Mouse (Mus musculus) embryonic facial prominence, embryonic 11.5 days (tissue): ENCODE data around the gene Tcf7l1. TPM values are rescaled to one million over a fixed set of nuclear protein-coding genes. Genes with fewer than 3 reads are reported as not detected.

Source experiments
- ATAC-seq: fragments of 200-750 bp; cut with Nextera tagmentation; replicated peaks from 2 replicates; pipeline ENCODE4 v1.8.0; 2017; ENCODE audit warnings: low read depth; ENCODE audit not compliant: insufficient number of reproducible peaks, low FRiP score, low TSS enrichment
- DNase-seq: peaks from one replicate; pipeline ENCODE4 v3.0.0-alpha.2; 2015; ENCODE audit warnings: low spot score
- H3K27ac ChIP-seq: fragments of 300-500 bp; sonication (generic); replicated peaks from 2 replicates; pipeline ENCODE4 v1.5.1; 2014; ENCODE audit warnings: mild to moderate bottlenecking, low read depth, low read length, control low read depth
- H3K27me3 ChIP-seq: fragments of 300-500 bp; sonication (generic); 2 replicates; pipeline ENCODE4 v1.6.1; 2014; ENCODE audit warnings: mild to moderate bottlenecking, low read length, moderate library complexity, mixed read lengths; ENCODE audit not compliant: control insufficient read depth, insufficient read depth
- H3K36me3 ChIP-seq: fragments of 300-500 bp; sonication (generic); replicated peaks from 2 replicates; pipeline ENCODE4 v1.6.1; 2014; ENCODE audit warnings: low read depth, mild to moderate bottlenecking, low read length, moderate library complexity, mixed read lengths; ENCODE audit not compliant: control insufficient read depth, insufficient read depth
- H3K4me1 ChIP-seq: fragments of 300-500 bp; sonication (generic); 2 replicates; pipeline ENCODE4 v1.6.1; 2014; ENCODE audit warnings: low read length, mixed read lengths; ENCODE audit not compliant: control insufficient read depth, insufficient read depth
- H3K4me2 ChIP-seq: fragments of 300-500 bp; sonication (generic); 2 replicates; pipeline ENCODE4 v1.6.1; 2014; ENCODE audit warnings: low read depth, mild to moderate bottlenecking, control low read depth, low read length, moderate library complexity
- H3K4me3 ChIP-seq: fragments of 300-500 bp; sonication (generic); 2 replicates; pipeline ENCODE4 v1.5.1; 2014; ENCODE audit warnings: low read depth, low read length, control low read depth
- H3K9ac ChIP-seq: fragments of 300-500 bp; sonication (generic); replicated peaks from 2 replicates; pipeline ENCODE4 v1.6.1; 2014; ENCODE audit warnings: mild to moderate bottlenecking, control low read depth, low read length
- H3K9me3 ChIP-seq: fragments of 300-500 bp; sonication (generic); replicated peaks from 2 replicates; pipeline ENCODE4 v1.6.1; 2016; ENCODE audit warnings: mild to moderate bottlenecking, low read length, inconsistent platforms, mixed read lengths; ENCODE audit not compliant: control insufficient read depth
- WGBS: fragments of 180-500 bp; shearing (Covaris S2); extraction: QIAGEN DNeasy Blood & Tissue Kit; methylation state at CpG from one replicate; pipeline ENCODE4 v1.1.7; 2014; 5-methylcytosine and 5-hydroxymethylcytosine counted together
- polyA plus RNA-seq: library from polyadenylated mRNA; unstranded; fragments of >200 nt; fragmentation: Nextera tagmentation; extraction: Ambion mirVana; gene quantifications from 2 replicates; pipeline ENCODE4 v1.2.1, GENCODE M21; 2014

Tcf7l1 gene
- polyA plus RNA-seq, 1 experiment from 2014 or later: 23.6 TPM

GRCm38 (mm10) chr6:72635760-72636431, 153.2 kb downstream of the Tcf7l1 start:
- Histone ChIP-seq H3K36me3 (peaks cover 4% of the 10 kb centered on the region), H3K4me3 (no peak overlapping the region), H3K4me1 (no peaks in the 10 kb centered on the region), H3K9me3 (no peaks in the 10 kb centered on the region), H3K27me3 (no peaks in the 10 kb centered on the region), H3K9ac (no peak overlapping the region), H3K4me2 (no peak overlapping the region), H3K27ac (no peak overlapping the region)
- ATAC-seq: peak; percentile 74; the same call in 1 of the 2 replicates
- DNase-seq: peak; percentile 86
- 51% methylated on average over 12 of the region's 12 CpGs for WGBS

GRCm38 (mm10) chr6:72634311-72634710, 154.7 kb downstream of the Tcf7l1 start:
- WGBS: 55% methylated on average over 10 of the region's 10 CpGs
- Histone ChIP-seq H3K9me3 (no peaks in the 10 kb centered on the region), H3K4me2 (no peak overlapping the region), H3K9ac (no peak overlapping the region), H3K27ac (no peak overlapping the region), H3K36me3 (peaks cover 7% of the 10 kb centered on the region), H3K4me3 (no peak overlapping the region), H3K27me3 (no peaks in the 10 kb centered on the region), H3K4me1 (no peaks in the 10 kb centered on the region)
- DNase-seq: no peak
- no peak for ATAC-seq

GRCm38 (mm10) chr6:72631700-72632099, 157.4 kb downstream of the Tcf7l1 start:
- H3K4me3 ChIP-seq: no peak overlapping the region
- H3K9ac ChIP-seq: no peak overlapping the region
- no peak for DNase-seq
- peaks cover 10% of the 10 kb centered on the region for H3K36me3 ChIP-seq
- H3K4me2 ChIP-seq: no peak overlapping the region
- 83% methylated on average over 6 of the region's 6 CpGs for WGBS
- no peaks in the 10 kb centered on the region for H3K9me3 ChIP-seq
- ATAC-seq: no peak
- no peak overlapping the region for H3K27ac ChIP-seq
- H3K4me1 ChIP-seq: no peaks in the 10 kb centered on the region
- no peaks in the 10 kb centered on the region for H3K27me3 ChIP-seq

GRCm38 (mm10) chr6:72630961-72631360, 158.1 kb downstream of the Tcf7l1 start:
- no peak overlapping the region for H3K9ac ChIP-seq
- 89% methylated on average over 14 of the region's 14 CpGs for WGBS
- no peaks in the 10 kb centered on the region for H3K27me3 ChIP-seq
- H3K27ac ChIP-seq: no peak overlapping the region
- no peak overlapping the region for H3K4me3 ChIP-seq
- H3K36me3 ChIP-seq: peaks cover 14% of the 10 kb centered on the region
- DNase-seq (no peak), ATAC-seq (no peak)
- no peaks in the 10 kb centered on the region for H3K4me1 ChIP-seq
- H3K4me2 ChIP-seq: no peak overlapping the region
- H3K9me3 ChIP-seq: no peaks in the 10 kb centered on the region

GRCm38 (mm10) chr6:72630370-72630769, 158.7 kb downstream of the Tcf7l1 start:
- WGBS: 93% methylated on average over 2 of the region's 2 CpGs
- DNase-seq: no peak
- Histone ChIP-seq H3K4me2 (no peak overlapping the region), H3K27ac (no peak overlapping the region), H3K36me3 (peaks cover 14% of the 10 kb centered on the region), H3K4me3 (no peak overlapping the region), H3K27me3 (no peaks in the 10 kb centered on the region), H3K9ac (no peak overlapping the region), H3K4me1 (no peaks in the 10 kb centered on the region), H3K9me3 (no peaks in the 10 kb centered on the region)
- no peak for ATAC-seq

GRCm38 (mm10) chr6:72627276-72627675, 161.8 kb downstream of the Tcf7l1 start:
- Histone ChIP-seq H3K27ac (no peak overlapping the region), H3K4me1 (no peaks in the 10 kb centered on the region), H3K4me2 (no peak overlapping the region), H3K36me3 (peaks cover 14% of the 10 kb centered on the region), H3K4me3 (no peak overlapping the region), H3K27me3 (no peaks in the 10 kb centered on the region), H3K9ac (no peak overlapping the region), H3K9me3 (no peaks in the 10 kb centered on the region)
- 91% methylated on average over 16 of the region's 16 CpGs for WGBS
- DNase-seq (no peak), ATAC-seq (no peak)

- H3K9me3 ChIP-seq: no peaks in the 10 kb centered on the region
- H3K4me1 ChIP-seq: no peaks in the 10 kb centered on the region
- DNase-seq (no peak), ATAC-seq (no peak)
- H3K27me3 ChIP-seq: no peaks in the 10 kb centered on the region
- H3K36me3 ChIP-seq: peaks cover 10% of the 10 kb centered on the region
- no peak overlapping the region for H3K4me2 ChIP-seq
- H3K4me3 ChIP-seq: no peak overlapping the region
- H3K27ac ChIP-seq: no peak overlapping the region
- H3K9ac ChIP-seq: no peak overlapping the region
- 86% methylated on average over 7 of the region's 7 CpGs for WGBS
These were observed 162.7 kb downstream of the Tcf7l1 start for GRCm38 (mm10) chr6:72626391-72626790.

- H3K4me3 ChIP-seq: no peak overlapping the region
- H3K36me3 ChIP-seq: peaks cover 7% of the 10 kb centered on the region
- no peak overlapping the region for H3K9ac ChIP-seq
- no peaks in the 10 kb centered on the region for H3K9me3 ChIP-seq
- ATAC-seq (no peak), DNase-seq (no peak)
- 91% methylated on average over 8 of the region's 8 CpGs for WGBS
- no peaks in the 10 kb centered on the region for H3K27me3 ChIP-seq
- H3K4me1 ChIP-seq: no peaks in the 10 kb centered on the region
- H3K4me2 ChIP-seq: no peak overlapping the region
- H3K27ac ChIP-seq: no peak overlapping the region
These were observed 165.2 kb downstream of the Tcf7l1 start for GRCm38 (mm10) chr6:72623661-72624402.
